Mouse (Mus musculus) neural tube, embryonic 12.5 days (tissue): Measurements from ENCODE around the gene Numb. TPM values are rescaled to one million over a fixed set of nuclear protein-coding genes. Genes with fewer than 3 reads are reported as not detected.

Experiments used
- polyA plus RNA-seq: library from polyadenylated mRNA; unstranded; fragments of >200 nt; fragmentation: Nextera tagmentation; extraction: Ambion mirVana; gene quantifications from 2 replicates; pipeline ENCODE4 v1.2.1, GENCODE M21; 2016

Gene Numb
- polyA plus RNA-seq, 1 experiment from 2014 or later, result 28.1 TPM

Other genes with a start within 250 kb of the Numb start
- 69.5 and 77.0 TPM in 2 replicates for gene Psen1, start 233.8 kb downstream of the Numb start, polyA plus RNA-seq
- 0.09 and 0.17 TPM in 2 replicates for gene Papln, start 158.3 kb downstream of the Numb start, polyA plus RNA-seq
- 21.4 and 22.6 TPM in 2 replicates for gene Riox1, start 28.7 kb upstream of the Numb start, polyA plus RNA-seq
- gene Heatr4, start 62.9 kb upstream of the Numb start, polyA plus RNA-seq, result not detected in 2 replicates
- gene Acot2, start 65.9 kb upstream of the Numb start, polyA plus RNA-seq, result 14.4 and 14.5 TPM in 2 replicates
- gene Acot1, start 87.6 kb upstream of the Numb start, polyA plus RNA-seq, result 82.1 and 83.4 TPM in 2 replicates
- gene Acot4, start 116.4 kb upstream of the Numb start, polyA plus RNA-seq, result 0.09 and 0.20 TPM in 2 replicates
- gene Gm49366, start 117.0 kb upstream of the Numb start, polyA plus RNA-seq, result not detected in 2 replicates
- 0.65 and 0.70 TPM in 2 replicates for gene Acot3, start 130.2 kb upstream of the Numb start, polyA plus RNA-seq
- gene Acot5, start 147.4 kb upstream of the Numb start, polyA plus RNA-seq, result 0.25 TPM in 1 of 2 replicates, not detected in the other
- gene Acot6, start 178.7 kb upstream of the Numb start, polyA plus RNA-seq, result 0.75 and 1.0 TPM in 2 replicates
- 6.6 and 7.0 TPM in 2 replicates for gene Dnal1, start 192.4 kb upstream of the Numb start, polyA plus RNA-seq
- 2.8 and 3.2 TPM in 2 replicates for gene Pnma1, start 226.6 kb upstream of the Numb start, polyA plus RNA-seq